In genomic region chr1:52793692-52794091, GRCm38 (mm10) we compare ENCODE assay signal across 16 mouse cellular contexts. TPM values are rescaled to one million over a fixed set of nuclear protein-coding genes. Genes with fewer than 3 reads are reported as not detected.
DNase-seq lines count a peak whose midpoint lies in the region; ATAC-seq and TF ChIP-seq lines count a peak whose summit lies in the region.
"Had no signal": no experiment of that assay in that cellular context is flagged by ENCODE, and none has a peak within 500 bp of the region (broad histone marks: within the 10 kb centered on the region; RNA-seq: fewer than 3 reads in every experiment).

No protein-coding gene starts in this region.

- H3K27ac ChIP-seq in cerebellum, adult 2 months (ENCODE audit: insufficient read depth, low read length), result no peak overlapping the region
- no peak overlapping the region for H3K27ac ChIP-seq in liver, adult 2 months (replicated peaks; ENCODE audit: insufficient read depth, low read depth, low read length)
- H3K27ac ChIP-seq in liver, embryonic 11.5 days (ENCODE audit: low read depth, low read length), result no peak overlapping the region
- no peak overlapping the region for H3K27ac ChIP-seq in CH12.LX (ENCODE audit: insufficient read depth, low read depth)
- no peak overlapping the region for H3K27ac ChIP-seq in midbrain, embryonic 11.5 days (ENCODE audit: low read depth, low read length)
- H3K27ac ChIP-seq: embryonic facial prominence, embryonic 13.5 days; forebrain, embryonic 15.5 days; heart, embryonic 15.5 days; intestine, embryonic 15.5 days; limb, embryonic 13.5 days had no signal

- peaks cover 24% of the 10 kb centered on the region for H3K36me3 ChIP-seq in liver, adult 2 months (ENCODE audit: control insufficient read depth, insufficient read depth, low read length)
- no peaks in the 10 kb centered on the region for H3K36me3 ChIP-seq in liver, embryonic 11.5 days (ENCODE audit: control insufficient read depth, insufficient read depth, low read length)
- H3K36me3 ChIP-seq in CH12.LX (replicated peaks in 1 of 2; ENCODE audit: control insufficient read depth in 1 of 2, insufficient read depth in 1 of 2, low read length in 1 of 2), result peaks cover 19 to 63% of the 10 kb centered on the region in 2 experiments
- H3K36me3 ChIP-seq in midbrain, embryonic 11.5 days (ENCODE audit: control insufficient read depth, insufficient read depth, low read length), result 0 out of 2 replicates have a peak, but pooled peaks cover 3% of the 10 kb centered on the region
- H3K36me3 ChIP-seq: intestine, embryonic 15.5 days had no signal

- TF ChIP-seq CTCF in cerebellum, adult 2 months (IDR thresholded peaks at IDR 0.05; ENCODE audit: borderline replicate concordance, insufficient read depth, low read depth, low read length), result peak; percentile 26; the same call in 1 of the 2 replicates
- TF ChIP-seq CTCF in liver, adult 2 months (IDR thresholded peaks at IDR 0.05; ENCODE audit: low read depth, low read length), result peak; percentile 37
- TF ChIP-seq CTCF in CH12.LX (conservative IDR thresholded peaks at IDR 0.05 in 1 of 2, IDR thresholded peaks at IDR 0.05 in 1 of 2; ENCODE audit: low read depth in 2 of 2, low read length in 2 of 2), result peak in 1 of 2 experiments; percentile 40; a peak in 3 of 4 replicates

- no peaks in the 10 kb centered on the region for H3K9me3 ChIP-seq in liver, embryonic 11.5 days (ENCODE audit: control insufficient read depth, low read length)
- no peaks in the 10 kb centered on the region for H3K9me3 ChIP-seq in CH12.LX (replicated peaks; ENCODE audit: low read length)
- H3K9me3 ChIP-seq in midbrain, embryonic 11.5 days (ENCODE audit: control insufficient read depth, low read length), result no peaks in the 10 kb centered on the region
- H3K9me3 ChIP-seq: embryonic facial prominence, embryonic 13.5 days; forebrain, embryonic 15.5 days; heart, embryonic 15.5 days; intestine, embryonic 15.5 days; limb, embryonic 13.5 days had no signal

- H3K79me2 ChIP-seq in liver, adult 2 months (ENCODE audit: control insufficient read depth, insufficient read depth, low read length), result no peaks in the 10 kb centered on the region
- H3K79me2 ChIP-seq in CH12.LX (replicated peaks; ENCODE audit: control insufficient read depth, extremely low read depth, insufficient read depth, poor library complexity, severe bottlenecking), result no peaks in the 10 kb centered on the region; the same call in 1 of the 2 replicates

- no peak overlapping the region for H3K9ac ChIP-seq in liver, adult 2 months (ENCODE audit: low read depth, low read length)
- no peak overlapping the region for H3K9ac ChIP-seq in liver, embryonic 11.5 days (ENCODE audit: low read depth, low read length)
- no peak overlapping the region for H3K9ac ChIP-seq in CH12.LX (ENCODE audit: insufficient read depth, low read depth)
- H3K9ac ChIP-seq in midbrain, embryonic 11.5 days (ENCODE audit: low read length), result no peak overlapping the region
- H3K9ac ChIP-seq: embryonic facial prominence, embryonic 13.5 days; forebrain, embryonic 15.5 days; heart, embryonic 15.5 days; intestine, embryonic 15.5 days; limb, embryonic 13.5 days had no signal

- TF ChIP-seq POLR2A in cerebellum, adult 2 months (IDR thresholded peaks at IDR 0.05; ENCODE audit: borderline replicate concordance, insufficient read depth, low read length), result no peak
- TF ChIP-seq POLR2A in liver, adult 2 months (IDR thresholded peaks at IDR 0.05; ENCODE audit: extremely low read depth, insufficient read depth, low read length), result no peak
- TF ChIP-seq POLR2A in CH12.LX (IDR thresholded peaks at IDR 0.05; ENCODE audit: low read depth, low read length), result no peak

- DNase-seq in cerebellum, adult 2 months, result no peak
- no peak for DNase-seq in liver, adult 2 months (ENCODE audit: extremely low read depth, low read depth, low spot score)
- no peak for DNase-seq in liver, embryonic 11.5 days (ENCODE audit: low spot score)
- no peak for DNase-seq in CH12.LX (ENCODE audit: extremely low read depth)
- no peak for DNase-seq in midbrain, embryonic 11.5 days (ENCODE audit: low spot score, missing footprints)
- no peak for DNase-seq in left cerebral cortex, adult 9 months (ENCODE audit: low spot score in 2 of 2)
- DNase-seq: gastrocnemius, postnatal 14 days; lung, postnatal 4 days; right cerebral cortex, postnatal 4 days had no signal

- 80% methylated on average over 3 of the region's 3 CpGs for WGBS in cerebellum, adult 2 months
- WGBS in liver, adult 2 months, result 91% methylated on average over 3 of the region's 3 CpGs
- 68% methylated on average over 3 of the region's 3 CpGs for WGBS in liver, embryonic 11.5 days
- 83% methylated on average over 3 of the region's 3 CpGs for WGBS in midbrain, embryonic 11.5 days

- dilution Hi-C loops in CH12.LX (cut with MboI; ENCODE audit: extremely low pct_ligation_motif_present, extremely low pct_unique_long_range_greater_than_20kb, low sequenced_read_pairs), result no loop called here

- peak; percentile 10 for TF ChIP-seq RAD21 in CH12.LX (IDR thresholded peaks at IDR 0.05; ENCODE audit: low read depth, low read length)

- no peak overlapping the region for H3K4me3 ChIP-seq in cerebellum, adult 2 months (replicated peaks; ENCODE audit: insufficient read depth, low read depth, low read length)
- no peak overlapping the region for H3K4me3 ChIP-seq in liver, adult 2 months (ENCODE audit: insufficient read depth, low read depth, low read length)
- no peak overlapping the region for H3K4me3 ChIP-seq in liver, embryonic 11.5 days (ENCODE audit: low read depth, low read length)
- no peak overlapping the region for H3K4me3 ChIP-seq in CH12.LX (replicated peaks in 1 of 3; ENCODE audit: low read depth in 2 of 3, low read length in 2 of 3, poor library complexity in 1 of 3)
- no peak overlapping the region for H3K4me3 ChIP-seq in midbrain, embryonic 11.5 days (ENCODE audit: low read depth, low read length)
- H3K4me3 ChIP-seq: embryonic facial prominence, embryonic 13.5 days; forebrain, embryonic 15.5 days; heart, embryonic 15.5 days; intestine, embryonic 15.5 days; limb, embryonic 13.5 days had no signal

- ATAC-seq in cerebellum, adult (ENCODE audit: insufficient number of reproducible peaks, low FRiP score, low TSS enrichment), result no peak
- no peak for ATAC-seq in liver, embryonic 11.5 days (replicated peaks; ENCODE audit: low FRiP score)
- peak; percentile 59 for ATAC-seq in granulocyte monocyte progenitor cell, adult 5-6 weeks (replicated peaks; ENCODE audit: poor library complexity, severe bottlenecking)
- no peak for ATAC-seq in midbrain, embryonic 11.5 days (ENCODE audit: low FRiP score)
- ATAC-seq: forebrain, embryonic 15.5 days; intestine, embryonic 15.5 days had no signal

- no peaks in the 10 kb centered on the region for H3K27me3 ChIP-seq in cerebellum, adult 2 months (ENCODE audit: control insufficient read depth, insufficient read depth, low read length)
- H3K27me3 ChIP-seq in liver, adult 2 months (ENCODE audit: control insufficient read depth, insufficient read depth, low read length), result no peaks in the 10 kb centered on the region
- H3K27me3 ChIP-seq in liver, embryonic 11.5 days (replicated peaks; ENCODE audit: control insufficient read depth, insufficient read depth, low read length), result no peaks in the 10 kb centered on the region
- no peaks in the 10 kb centered on the region for H3K27me3 ChIP-seq in CH12.LX (replicated peaks)
- no peaks in the 10 kb centered on the region for H3K27me3 ChIP-seq in midbrain, embryonic 11.5 days (ENCODE audit: control insufficient read depth, insufficient read depth, low read length)
- H3K27me3 ChIP-seq: embryonic facial prominence, embryonic 13.5 days; forebrain, embryonic 15.5 days; heart, embryonic 15.5 days; intestine, embryonic 15.5 days; limb, embryonic 13.5 days had no signal

- no peak overlapping the region for H3K4me2 ChIP-seq in liver, embryonic 11.5 days
- H3K4me2 ChIP-seq in CH12.LX (ENCODE audit: insufficient read depth, low read depth, poor library complexity, severe bottlenecking), result no peak overlapping the region
- no peak overlapping the region for H3K4me2 ChIP-seq in midbrain, embryonic 11.5 days
- H3K4me2 ChIP-seq: embryonic facial prominence, embryonic 13.5 days; forebrain, embryonic 15.5 days; heart, embryonic 15.5 days; intestine, embryonic 15.5 days; limb, embryonic 13.5 days had no signal

- no peaks in the 10 kb centered on the region; the same call in 1 of the 2 replicates for H3K4me1 ChIP-seq in cerebellum, adult 2 months (ENCODE audit: control insufficient read depth, insufficient read depth, low read length)
- peaks cover under 1% of the 10 kb centered on the region; the same call in 1 of the 2 replicates for H3K4me1 ChIP-seq in liver, adult 2 months (ENCODE audit: control insufficient read depth, insufficient read depth, low read length)
- H3K4me1 ChIP-seq in liver, embryonic 11.5 days (replicated peaks; ENCODE audit: control insufficient read depth, insufficient read depth, low read length), result no peaks in the 10 kb centered on the region
- peaks cover 0 to 28% of the 10 kb centered on the region in 2 experiments for H3K4me1 ChIP-seq in CH12.LX (ENCODE audit: control insufficient read depth in 1 of 2, insufficient read depth in 2 of 2)
- H3K4me1 ChIP-seq in midbrain, embryonic 11.5 days (ENCODE audit: control insufficient read depth, insufficient read depth, low read length), result no peaks in the 10 kb centered on the region
- H3K4me1 ChIP-seq: forebrain, embryonic 15.5 days; intestine, embryonic 15.5 days had no signal

- TF ChIP-seq EP300 in CH12.LX (IDR thresholded peaks at IDR 0.05; ENCODE audit: low read length), result no peak

- in situ Hi-C loops in CH12.LX (cut with MboI; ENCODE audit: low pct_ligation_motif_present, low pct_unique_long_range_greater_than_20kb, low sequenced_read_pairs), result no loop called here

RNA-seq across cellular contexts. Expression of gene Inpp1, which starts 23.8 kb away (rescaled TPM):
- polyA plus RNA-seq in cerebellum, adult 2 months (2012; rRNA removed), result 43.9 and 51.8 TPM in 2 replicates
- total RNA-seq in liver, adult 2 months (2014; rRNA removed), result 5.4 and 7.3 TPM in 2 replicates
- 4.1 and 5.6 TPM in 2 replicates for polyA plus RNA-seq in liver, adult 2 months (2012; rRNA removed)
- 7.0 and 7.7 TPM in 2 replicates for polyA plus RNA-seq in liver, embryonic 11.5 days (2014; fragmentation: Nextera tagmentation; extraction: Ambion mirVana)
- 13.6 and 14.8 TPM in 2 replicates for total RNA-seq in CH12.LX (2012; rRNA removed)
- 10.0 and 13.0 TPM in 2 replicates for total RNA-seq in CH12.LX (2014; rRNA removed)
- 9.2 and 10.5 TPM in 2 replicates for polyA plus RNA-seq in CH12.LX (2012; ENCODE audit: insufficient read length, low read depth)
- total RNA-seq in granulocyte monocyte progenitor cell, adult 5-6 weeks (2014; fragmentation: Nextera tagmentation), result 10.3 and 12.8 TPM in 2 replicates
- total RNA-seq in granulocyte monocyte progenitor cell, adult 5-6 weeks (2017), result 7.0 and 26.7 TPM in 2 replicates
- 9.8 and 11.6 TPM in 2 replicates for polyA plus RNA-seq in midbrain, embryonic 11.5 days (2014; fragmentation: Nextera tagmentation; extraction: Ambion mirVana)

RNA-seq across cellular contexts. Expression of gene Hibch, which starts 51.0 kb away (rescaled TPM):
- 23.4 and 27.9 TPM in 2 replicates for polyA plus RNA-seq in cerebellum, adult 2 months (2012; rRNA removed)
- total RNA-seq in liver, adult 2 months (2014; rRNA removed), result 81.8 and 123 TPM in 2 replicates
- 53.3 and 55.7 TPM in 2 replicates for polyA plus RNA-seq in liver, adult 2 months (2012; rRNA removed)
- 27.7 and 28.4 TPM in 2 replicates for polyA plus RNA-seq in liver, embryonic 11.5 days (2014; fragmentation: Nextera tagmentation; extraction: Ambion mirVana)
- total RNA-seq in CH12.LX (2012; rRNA removed) (14.5 and 17.1 TPM in 2 replicates), CH12.LX (2014; rRNA removed) (31.9 and 32.3 TPM in 2 replicates)
- 20.6 and 32.1 TPM in 2 replicates for polyA plus RNA-seq in CH12.LX (2012; ENCODE audit: insufficient read length, low read depth)
- 32.2 and 47.1 TPM in 2 replicates for total RNA-seq in granulocyte monocyte progenitor cell, adult 5-6 weeks (2014; fragmentation: Nextera tagmentation)
- total RNA-seq in granulocyte monocyte progenitor cell, adult 5-6 weeks (2017), result 95.6 and 101 TPM in 2 replicates
- polyA plus RNA-seq in midbrain, embryonic 11.5 days (2014; fragmentation: Nextera tagmentation; extraction: Ambion mirVana), result 29.2 and 34.3 TPM in 2 replicates
